Mouse (Mus musculus) forebrain, postnatal 0 days (tissue): ENCODE data around the gene Trim47. TPM values are rescaled to one million over a fixed set of nuclear protein-coding genes. Genes with fewer than 3 reads are reported as not detected.

Experiments
- ATAC-seq: fragments of 200-750 bp; cut with Nextera tagmentation; 2 replicates; pipeline ENCODE4 v1.8.0; 2017; ENCODE audit warnings: mild to moderate bottlenecking, moderate library complexity
- DNase-seq: peaks from one replicate; pipeline ENCODE4 v3.0.0-alpha.2; 2015
- H3K27ac ChIP-seq: fragments of 300-500 bp; sonication (generic); 2 replicates; pipeline ENCODE4 v1.5.1; 2014; ENCODE audit warnings: low read depth, mild to moderate bottlenecking, antibody characterized with exemption, low read length, moderate library complexity, mixed read lengths
- H3K27me3 ChIP-seq: fragments of 300-500 bp; sonication (generic); 2 replicates; pipeline ENCODE4 v1.6.1; 2014; ENCODE audit warnings: mild to moderate bottlenecking, low read length, mixed read lengths; ENCODE audit not compliant: insufficient read depth
- H3K36me3 ChIP-seq: fragments of 300-500 bp; sonication (generic); 2 replicates; pipeline ENCODE4 v1.6.1; 2014; ENCODE audit warnings: mild to moderate bottlenecking, moderate library complexity; ENCODE audit not compliant: insufficient read depth
- H3K4me1 ChIP-seq: fragments of 300-500 bp; sonication (generic); 2 replicates; pipeline ENCODE4 v1.6.1; 2014; ENCODE audit warnings: antibody characterized with exemption; ENCODE audit not compliant: insufficient read depth
- H3K4me2 ChIP-seq: fragments of 300-500 bp; sonication (generic); 2 replicates; pipeline ENCODE4 v1.6.1; 2014; ENCODE audit warnings: low read depth, mild to moderate bottlenecking, moderate library complexity
- H3K4me3 ChIP-seq: fragments of 300-500 bp; sonication (generic); 2 replicates; pipeline ENCODE4 v1.5.1; 2014; ENCODE audit warnings: low read depth, low read length, mixed read lengths
- H3K9ac ChIP-seq: fragments of 300-500 bp; sonication (generic); 2 replicates; pipeline ENCODE4 v1.6.1; 2014; ENCODE audit warnings: mild to moderate bottlenecking
- H3K9me3 ChIP-seq: fragments of 300-500 bp; sonication (generic); 2 replicates; pipeline ENCODE4 v1.6.1; 2016; ENCODE audit warnings: low read length
- CTCF ChIP-seq: sonication (generic); IDR thresholded peaks from 2 replicates; pipeline ENCODE4 v1.5.1; 2016; ENCODE audit warnings: antibody characterized with exemption, control low read depth, low read depth
- WGBS: fragments of 180-500 bp; shearing (Covaris S2); extraction: QIAGEN DNeasy Blood & Tissue Kit; methylation state at CpG from one replicate; pipeline ENCODE4 v1.1.7; 2014; 5-methylcytosine and 5-hydroxymethylcytosine counted together
- polyA plus RNA-seq: library from polyadenylated mRNA; unstranded; fragments of >200 nt; fragmentation: Nextera tagmentation; extraction: Ambion mirVana; gene quantifications from 2 replicates; pipeline ENCODE4 v1.2.1, GENCODE M21; 2015
- total RNA-seq: library from RNA; depleted of rRNA; stranded (reverse); fragments of >200 nt; gene quantifications from 2 replicates; pipeline ENCODE4 v1.2.3, GENCODE M21; 2014

Trim47 gene
- total and polyA plus RNA-seq, 2 experiments from 2014 or later, result 7.8 to 13.0 TPM

- Histone ChIP-seq H3K36me3 (no peaks in the 10 kb centered on the region), H3K9ac (no peak overlapping the region), H3K4me2 (no peak overlapping the region), H3K27ac (no peak overlapping the region), H3K9me3 (no peaks in the 10 kb centered on the region), H3K27me3 (peaks cover 33% of the 10 kb centered on the region), H3K4me1 (no peaks in the 10 kb centered on the region), H3K4me3 (no peak overlapping the region)
- no peak for ATAC-seq
- WGBS, result 83% methylated on average over 19 of the region's 19 CpGs
- no peak for DNase-seq
- TF ChIP-seq CTCF, result no peak
Measured at GRCm38 (mm10) chr11:116111611-116112203, 15.3 kb downstream of the Trim47 start.

DNA sequence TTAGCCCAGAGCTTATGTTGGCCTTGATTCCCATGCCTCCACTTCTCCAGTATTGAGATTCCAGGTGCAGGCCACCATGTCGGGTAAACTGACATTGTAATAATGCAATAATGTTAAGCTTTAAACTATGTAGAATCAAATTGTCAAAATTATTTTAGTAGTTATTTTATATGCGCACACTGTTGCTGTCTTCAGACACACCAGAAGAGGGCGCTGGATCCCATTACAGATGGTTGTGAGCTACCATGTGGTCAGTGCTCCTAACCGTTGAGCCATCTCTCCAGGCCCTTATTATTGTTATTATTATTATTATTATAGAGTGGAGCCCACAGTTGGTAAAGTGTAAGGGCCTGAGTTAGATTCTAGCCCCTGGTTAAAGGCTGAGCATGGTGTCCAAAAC, 15.9 kb downstream of the Trim47 start:
- H3K27me3 ChIP-seq, result peaks cover 39% of the 10 kb centered on the region
- no peak overlapping the region for H3K9ac ChIP-seq
- ATAC-seq, result no peak
- H3K27ac ChIP-seq, result no peak overlapping the region
- no peak overlapping the region for H3K4me3 ChIP-seq
- TF ChIP-seq CTCF, result no peak
- no peaks in the 10 kb centered on the region for H3K36me3 ChIP-seq
- no peaks in the 10 kb centered on the region for H3K4me1 ChIP-seq
- H3K4me2 ChIP-seq, result no peak overlapping the region
- H3K9me3 ChIP-seq, result no peaks in the 10 kb centered on the region
- no peak for DNase-seq
- 81% methylated on average over 4 of the region's 4 CpGs for WGBS

GRCm38 (mm10) chr11:116110540-116110939, 16.5 kb downstream of the Trim47 start:
- no peak for ATAC-seq
- H3K27ac ChIP-seq, result no peak overlapping the region
- H3K4me2 ChIP-seq, result peak overlapping the region; percentile 56
- TF ChIP-seq CTCF, result no peak
- no peaks in the 10 kb centered on the region for H3K9me3 ChIP-seq
- no peaks in the 10 kb centered on the region for H3K4me1 ChIP-seq
- H3K27me3 ChIP-seq, result peaks cover 40% of the 10 kb centered on the region
- 34% methylated on average over 10 of the region's 10 CpGs for WGBS
- no peak for DNase-seq
- H3K4me3 ChIP-seq, result peak overlapping the region; percentile 32
- H3K36me3 ChIP-seq, result no peaks in the 10 kb centered on the region
- 0 out of 2 replicates have a peak overlapping the region, but pooled peaks have one; percentile 33 for H3K9ac ChIP-seq

DNA sequence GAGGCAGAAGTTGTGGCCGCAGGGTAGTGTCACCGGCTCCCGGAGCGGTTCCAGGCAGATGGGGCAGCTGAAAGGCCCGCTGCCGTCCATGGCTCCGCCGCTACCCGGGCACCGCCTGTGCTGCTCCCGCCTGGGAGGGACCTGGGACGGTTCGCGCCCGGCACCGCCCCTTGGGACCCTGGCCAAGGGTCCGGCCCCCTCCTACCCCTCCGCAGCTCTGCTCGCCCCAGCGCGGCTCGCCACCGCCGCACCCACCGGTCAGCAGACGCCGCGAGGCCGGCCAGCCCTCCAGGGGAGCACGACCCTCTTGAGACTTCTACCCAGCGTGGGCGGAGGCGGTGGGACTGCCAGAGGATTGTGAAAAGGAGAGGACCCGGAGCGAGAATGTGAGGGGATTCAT, 16.9 kb downstream of the Trim47 start:
- H3K9me3 ChIP-seq, result no peaks in the 10 kb centered on the region
- TF ChIP-seq CTCF, result no peak
- H3K36me3 ChIP-seq, result no peaks in the 10 kb centered on the region
- H3K4me2 ChIP-seq, result peak overlapping the region; percentile 56
- ATAC-seq, result peak; percentile 48; the same call in 1 of the 2 replicates
- H3K4me3 ChIP-seq, result peak overlapping the region; percentile 32
- peaks cover 42% of the 10 kb centered on the region for H3K27me3 ChIP-seq
- H3K4me1 ChIP-seq, result no peaks in the 10 kb centered on the region
- H3K27ac ChIP-seq, result no peak overlapping the region
- 2% methylated on average over 34 of the region's 35 CpGs for WGBS
- H3K9ac ChIP-seq, result 0 out of 2 replicates have a peak overlapping the region, but pooled peaks have one; percentile 33
- no peak for DNase-seq

DNA sequence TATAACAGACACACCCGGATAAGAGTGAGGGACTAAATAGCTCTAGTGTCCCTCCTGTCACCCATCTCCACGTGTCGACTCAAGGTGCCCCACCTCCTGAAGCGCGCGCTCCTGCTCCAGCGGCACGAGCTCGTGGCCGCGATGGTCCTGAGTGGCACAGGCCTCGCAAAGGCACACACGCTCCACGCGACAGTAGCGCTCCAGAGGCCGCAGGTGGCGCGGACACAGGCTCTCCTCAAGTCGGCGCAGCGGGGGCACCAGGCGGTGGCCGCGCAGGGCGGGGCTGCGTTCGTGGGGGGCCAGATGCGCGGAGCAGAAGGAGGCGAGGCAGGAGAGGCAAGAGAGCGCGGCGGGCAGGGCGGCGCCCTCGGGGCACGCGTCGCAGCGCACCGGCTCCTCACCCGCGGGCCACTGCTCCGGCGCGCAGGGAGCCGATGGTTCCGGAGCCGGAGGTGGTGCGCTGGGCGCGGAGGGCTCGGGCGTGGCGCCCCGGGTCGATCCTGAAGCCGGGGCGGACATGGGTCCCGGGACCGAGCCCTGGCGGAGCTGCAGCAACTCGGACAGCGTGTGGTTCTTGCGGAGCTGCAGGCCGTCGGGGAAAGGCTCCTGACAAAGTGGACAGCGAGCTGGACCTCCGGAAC, 17.4 kb downstream of the Trim47 start:
- Histone ChIP-seq H3K9ac (peak overlapping the region; percentile 33; the same call in 1 of the 2 replicates), H3K36me3 (no peaks in the 10 kb centered on the region), H3K4me1 (no peaks in the 10 kb centered on the region), H3K27ac (no peak overlapping the region), H3K4me3 (peak overlapping the region; percentile 32), H3K4me2 (peak overlapping the region; percentile 56), H3K9me3 (no peaks in the 10 kb centered on the region), H3K27me3 (peaks cover 42% of the 10 kb centered on the region)
- 3% methylated on average over 66 of the region's 70 CpGs for WGBS
- no peak for DNase-seq
- TF ChIP-seq CTCF, result no peak
- ATAC-seq, result peak; percentile 16; the same call in 1 of the 2 replicates

DNA sequence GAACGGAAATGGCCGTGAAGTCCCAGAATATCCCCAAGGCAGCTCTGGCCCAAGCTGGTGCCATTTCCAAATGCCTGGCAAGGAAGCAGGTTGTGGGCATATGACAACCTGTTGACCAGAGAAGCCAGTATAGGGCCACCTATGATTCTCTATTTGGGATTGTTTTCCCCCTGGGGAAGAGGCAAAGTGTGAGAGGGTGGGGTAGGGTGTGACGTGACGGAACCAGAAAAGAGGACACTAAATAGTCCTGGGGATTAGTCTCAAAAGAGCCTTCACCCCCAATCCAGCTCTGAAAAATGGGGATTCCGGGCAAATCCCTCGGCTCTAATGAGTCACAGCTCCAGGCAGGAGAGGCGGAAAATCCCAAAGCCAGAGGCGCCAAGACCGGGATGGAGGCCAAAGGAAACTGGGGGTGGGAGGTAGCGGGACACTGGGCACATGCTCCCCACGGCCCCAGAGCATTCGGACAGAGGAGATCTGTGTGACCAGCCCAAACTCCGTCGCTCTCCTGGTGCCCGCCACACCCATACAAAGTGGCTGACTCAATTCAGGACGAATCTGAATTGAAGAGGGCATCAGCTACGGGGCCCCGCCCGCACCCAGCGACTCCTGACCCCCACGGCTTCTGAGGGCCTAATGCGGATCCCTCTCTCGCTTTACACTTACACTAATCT, 18.4 kb downstream of the Trim47 start:
- H3K36me3 ChIP-seq, result no peaks in the 10 kb centered on the region
- DNase-seq, result peak; percentile 46
- no peak for TF ChIP-seq CTCF
- peak overlapping the region; percentile 56 for H3K4me2 ChIP-seq
- no peak overlapping the region for H3K9ac ChIP-seq
- ATAC-seq, result peak; percentile 28; the same call in 1 of the 2 replicates
- 4% methylated on average over 23 of the region's 23 CpGs for WGBS
- H3K27ac ChIP-seq, result no peak overlapping the region
- peaks cover 42% of the 10 kb centered on the region for H3K27me3 ChIP-seq
- H3K4me1 ChIP-seq, result no peaks in the 10 kb centered on the region
- peak overlapping the region; percentile 32 for H3K4me3 ChIP-seq
- H3K9me3 ChIP-seq, result no peaks in the 10 kb centered on the region
